Mouse (Mus musculus) stomach, postnatal 0 days (tissue): ENCODE measurements at regions not wholly inside any gene's neighbourhood (a gene's known extent, or its start where the extent isn't known, plus 50 kb on each side); places are given as distances from the start of the nearest gene placed in this dataset.

Source experiments
- CTCF ChIP-seq: IDR thresholded peaks from 2 replicates; pipeline ENCODE4 v1.5.1; 2016; ENCODE audit warnings: antibody characterized with exemption, low read depth, mild to moderate bottlenecking, moderate library complexity
- EP300 ChIP-seq: optimal IDR thresholded peaks from 2 replicates; pipeline ENCODE3; 2016; ENCODE audit warnings: antibody characterized with exemption

- no peak for TF ChIP-seq CTCF
- TF ChIP-seq EP300, result no peak
These were observed 489.7 kb upstream of the Pabpc4l start for GRCm38 (mm10) chr3:46937751-46938150.
